Comparison of ENCODE assay signal across 8 mouse cellular contexts in genomic region chr4:115709792-115710418, GRCm38 (mm10). TPM values are rescaled to one million over a fixed set of nuclear protein-coding genes. Genes with fewer than 3 reads are reported as not detected.
DNase-seq lines count a peak whose midpoint lies in the region; ATAC-seq and TF ChIP-seq lines count a peak whose summit lies in the region.

No protein-coding gene starts in this region.

- peak overlapping the region; percentile 48 for H3K4me2 ChIP-seq in heart, embryonic 11.5 days
- peak overlapping the region; percentile 53 for H3K4me2 ChIP-seq in kidney, embryonic 15.5 days
- peak overlapping the region; percentile 12; the same call in 1 of the 2 replicates for H3K4me2 ChIP-seq in limb, embryonic 15.5 days

- 10% methylated on average over 13 of the region's 13 CpGs for WGBS in heart, embryonic 11.5 days (ENCODE audit: insufficient replicate concordance)
- 9% methylated on average over 13 of the region's 13 CpGs for WGBS in kidney, embryonic 15.5 days
- 13% methylated on average over 12 of the region's 13 CpGs for WGBS in limb, embryonic 15.5 days

- no peak overlapping the region for H3K4me3 ChIP-seq in bone marrow macrophage, adult 2 months (ENCODE audit: insufficient read depth, low read length)
- no peak overlapping the region for H3K4me3 ChIP-seq in heart, embryonic 11.5 days (ENCODE audit: low read depth, low read length)
- H3K4me3 ChIP-seq in kidney, embryonic 15.5 days (replicated peaks), result 0 out of 2 replicates have a peak overlapping the region, but pooled peaks have one; percentile 16
- H3K4me3 ChIP-seq in limb, embryonic 15.5 days, result no peak overlapping the region

- peak; percentile 75 to 79 for DNase-seq in B cell, adult 2 months
- peak; percentile 60 for DNase-seq in naive thymus-derived CD4-positive, alpha-beta T cell, adult 2 months (ENCODE audit: low read depth)
- peak; percentile 76 for DNase-seq in splenic B cell, adult 2 months (ENCODE audit: low read depth, low spot score)

- no peak for TF ChIP-seq POLR2A in bone marrow macrophage, adult 2 months (IDR thresholded peaks at IDR 0.05; ENCODE audit: borderline replicate concordance, low read depth, low read length)

- no peaks in the 10 kb centered on the region for H3K27me3 ChIP-seq in heart, embryonic 11.5 days (ENCODE audit: control insufficient read depth, insufficient read depth, low read length)
- no peaks in the 10 kb centered on the region for H3K27me3 ChIP-seq in kidney, embryonic 15.5 days
- H3K27me3 ChIP-seq in limb, embryonic 15.5 days, result no peaks in the 10 kb centered on the region
- H3K27me3 ChIP-seq in splenic B cell, adult 2 months (ENCODE audit: control insufficient read depth, insufficient read depth, low read length, poor library complexity, severe bottlenecking), result no peaks in the 10 kb centered on the region

- H3K27ac ChIP-seq in bone marrow macrophage, adult 2 months (ENCODE audit: insufficient read depth, low read depth, low read length), result no peak overlapping the region
- H3K27ac ChIP-seq in heart, embryonic 11.5 days (ENCODE audit: low read depth, low read length), result no peak overlapping the region
- peak overlapping the region; percentile 62 for H3K27ac ChIP-seq in kidney, embryonic 15.5 days
- H3K27ac ChIP-seq in limb, embryonic 15.5 days, result no peak overlapping the region

- ATAC-seq in erythroblast, adult 5-6 weeks (replicated peaks; ENCODE audit: low FRiP score, poor library complexity, severe bottlenecking), result peak; percentile 82; the same call in 1 of the 2 replicates
- ATAC-seq in heart, embryonic 11.5 days (replicated peaks; ENCODE audit: insufficient number of reproducible peaks, low FRiP score, low TSS enrichment), result no peak
- peak; percentile 85 for ATAC-seq in kidney, embryonic 15.5 days (replicated peaks; ENCODE audit: low FRiP score)
- ATAC-seq in limb, embryonic 15.5 days (ENCODE audit: insufficient number of reproducible peaks, low FRiP score, low TSS enrichment, low read depth), result no peak

- peak; percentile 32; the same call in 1 of the 2 replicates for TF ChIP-seq CTCF in bone marrow macrophage, adult 2 months (IDR thresholded peaks at IDR 0.05; ENCODE audit: low read depth, low read length)

- no peaks in the 10 kb centered on the region for H3K36me3 ChIP-seq in heart, embryonic 11.5 days (ENCODE audit: control insufficient read depth, insufficient read depth, low read length)
- no peaks in the 10 kb centered on the region for H3K36me3 ChIP-seq in kidney, embryonic 15.5 days
- no peaks in the 10 kb centered on the region for H3K36me3 ChIP-seq in limb, embryonic 15.5 days
- H3K36me3 ChIP-seq in splenic B cell, adult 2 months (ENCODE audit: control insufficient read depth, insufficient read depth, low read length, poor library complexity, severe bottlenecking), result no peaks in the 10 kb centered on the region

- no peaks in the 10 kb centered on the region for H3K4me1 ChIP-seq in bone marrow macrophage, adult 2 months (ENCODE audit: control insufficient read depth, insufficient read depth, low read length)
- H3K4me1 ChIP-seq in heart, embryonic 11.5 days (ENCODE audit: control insufficient read depth, insufficient read depth, low read length), result no peaks in the 10 kb centered on the region
- H3K4me1 ChIP-seq in kidney, embryonic 15.5 days, result peaks cover 13% of the 10 kb centered on the region
- peaks cover 7% of the 10 kb centered on the region; the same call in 1 of the 2 replicates for H3K4me1 ChIP-seq in limb, embryonic 15.5 days

- H3K9me3 ChIP-seq in heart, embryonic 11.5 days (replicated peaks; ENCODE audit: control insufficient read depth, low read length), result no peaks in the 10 kb centered on the region
- H3K9me3 ChIP-seq in kidney, embryonic 15.5 days (replicated peaks), result no peaks in the 10 kb centered on the region
- H3K9me3 ChIP-seq in limb, embryonic 15.5 days, result no peaks in the 10 kb centered on the region

- no peak overlapping the region for H3K9ac ChIP-seq in heart, embryonic 11.5 days (ENCODE audit: low read depth, low read length)
- H3K9ac ChIP-seq in kidney, embryonic 15.5 days, result no peak overlapping the region
- H3K9ac ChIP-seq in limb, embryonic 15.5 days, result no peak overlapping the region

RNA-seq across cellular contexts. Expression of gene Efcab14, which starts 27.6 kb away (rescaled TPM):
- 30.9 and 42.8 TPM in 2 replicates for polyA plus RNA-seq in bone marrow macrophage, adult 2 months (2012; ENCODE audit: insufficient read depth, insufficient read length, missing spikeins)
- total RNA-seq in erythroblast, adult 5-6 weeks (2015; ENCODE audit: low replicate concordance), result 29.9 and 33.4 TPM in 2 replicates
- 12.7 and 27.6 TPM in 2 replicates for total RNA-seq in erythroblast, adult 5-6 weeks (2017; ENCODE audit: low replicate concordance)
- 42.8 and 43.2 TPM in 2 replicates for polyA plus RNA-seq in heart, embryonic 11.5 days (2014; fragmentation: Nextera tagmentation; extraction: Ambion mirVana)
- 36.7 and 37.2 TPM in 2 replicates for polyA plus RNA-seq in kidney, embryonic 15.5 days (2015; fragmentation: Nextera tagmentation; extraction: Ambion mirVana)
- 34.1 and 36.5 TPM in 2 replicates for polyA plus RNA-seq in limb, embryonic 15.5 days (2015; fragmentation: Nextera tagmentation; extraction: Ambion mirVana)

Comparison
In these comparisons a context has a peak if more than half of its experiments do, and no peak if none do; other contexts are left out.
1. ATAC-seq: peak in erythroblast, adult 5-6 weeks (single experiment) and kidney, embryonic 15.5 days (single experiment); none in heart, embryonic 11.5 days (single experiment) and limb, embryonic 15.5 days (single experiment).
2. Peak in every context shown above with its lines, with median percentiles within 50 percentile points of each other: DNase-seq and H3K4me2 ChIP-seq.